19 mouse cellular contexts compared by ENCODE assay signal in genomic region chr6:53684416-53684815, GRCm38 (mm10).
DNase-seq lines count a peak whose midpoint lies in the region; ATAC-seq and TF ChIP-seq lines count a peak whose summit lies in the region.
"Had no signal": no experiment of that assay in that cellular context is flagged by ENCODE, and none has a peak within 500 bp of the region (broad histone marks: within the 10 kb centered on the region; RNA-seq: fewer than 3 reads in every experiment).

No protein-coding gene starts in this region.

- H3K27ac ChIP-seq in CH12.LX (ENCODE audit: insufficient read depth, low read depth), result no peak overlapping the region
- peak overlapping the region; percentile 15; the same call in 1 of the 2 replicates for H3K27ac ChIP-seq in limb, embryonic 13.5 days
- H3K27ac ChIP-seq: forebrain, embryonic 10.5 days; hindbrain, embryonic 15.5 days had no signal

- no peak for ATAC-seq in limb, embryonic 13.5 days (ENCODE audit: low FRiP score, low read depth)
- ATAC-seq: forebrain, embryonic 14.5 days; intestine, embryonic 16.5 days had no signal

- no peak overlapping the region for H3K9ac ChIP-seq in CH12.LX (ENCODE audit: insufficient read depth, low read depth)
- H3K9ac ChIP-seq in limb, embryonic 13.5 days, result no peak overlapping the region
- H3K9ac ChIP-seq: heart, embryonic 12.5 days; hindbrain, embryonic 15.5 days had no signal

- no peak overlapping the region for H3K4me2 ChIP-seq in CH12.LX (ENCODE audit: insufficient read depth, low read depth, poor library complexity, severe bottlenecking)
- H3K4me2 ChIP-seq in limb, embryonic 13.5 days (replicated peaks), result no peak overlapping the region
- H3K4me2 ChIP-seq: heart, embryonic 12.5 days; hindbrain, embryonic 15.5 days had no signal

- in situ Hi-C loops in CH12.LX (cut with MboI; ENCODE audit: low pct_ligation_motif_present, low pct_unique_long_range_greater_than_20kb, low sequenced_read_pairs), result no loop called here

- DNase-seq in adrenal gland, postnatal 14 days, result peak; percentile 60
- DNase-seq in adrenal gland, adult 8-10 months, result no peak
- DNase-seq in CH12.LX (ENCODE audit: extremely low read depth), result peak; percentile 45
- peak; percentile 11 for DNase-seq in fat pad, adult 2 months (ENCODE audit: extremely low read depth, low read depth, low spot score)
- DNase-seq in gastrocnemius, adult 8-10 months (ENCODE audit: low spot score in 2 of 2), result no peak
- no peak for DNase-seq in kidney, postnatal 4 days
- DNase-seq: cerebellum, adult 11-12 months; cerebellum, adult 9-10 months; cerebellum, postnatal 36 days; gastrocnemius, postnatal 10 days; heart, postnatal 36 days; kidney, adult 2 months had no signal

- H3K36me3 ChIP-seq in CH12.LX (replicated peaks in 1 of 2; ENCODE audit: control insufficient read depth in 1 of 2, insufficient read depth in 1 of 2, low read length in 1 of 2), result peaks cover 3 to 4% of the 10 kb centered on the region in 2 experiments
- peaks cover 43% of the 10 kb centered on the region for H3K36me3 ChIP-seq in limb, embryonic 13.5 days
- H3K36me3 ChIP-seq: G1E; hindbrain, embryonic 15.5 days had no signal

- no peaks in the 10 kb centered on the region for H3K79me2 ChIP-seq in CH12.LX (replicated peaks; ENCODE audit: control insufficient read depth, extremely low read depth, insufficient read depth, poor library complexity, severe bottlenecking)

- no peak overlapping the region for H3K4me3 ChIP-seq in CH12.LX (replicated peaks in 1 of 3; ENCODE audit: low read depth in 2 of 3, low read length in 2 of 3, poor library complexity in 1 of 3)
- no peak overlapping the region for H3K4me3 ChIP-seq in limb, embryonic 13.5 days
- H3K4me3 ChIP-seq: forebrain, embryonic 10.5 days; heart, embryonic 12.5 days; hindbrain, embryonic 15.5 days had no signal

- WGBS in limb, embryonic 13.5 days, result 32% methylated on average over 2 of the region's 2 CpGs

- H3K9me3 ChIP-seq in CH12.LX (replicated peaks; ENCODE audit: low read length), result no peaks in the 10 kb centered on the region
- no peaks in the 10 kb centered on the region for H3K9me3 ChIP-seq in limb, embryonic 13.5 days
- H3K9me3 ChIP-seq: forebrain, embryonic 10.5 days; heart, embryonic 12.5 days; hindbrain, embryonic 15.5 days had no signal

- dilution Hi-C loops in CH12.LX (cut with MboI; ENCODE audit: extremely low pct_ligation_motif_present, extremely low pct_unique_long_range_greater_than_20kb, low sequenced_read_pairs), result no loop called here

- no peak for TF ChIP-seq CTCF in CH12.LX (conservative IDR thresholded peaks at IDR 0.05 in 1 of 2, IDR thresholded peaks at IDR 0.05 in 1 of 2; ENCODE audit: low read depth in 2 of 2, low read length in 2 of 2)

- H3K4me1 ChIP-seq in CH12.LX (ENCODE audit: control insufficient read depth in 1 of 2, insufficient read depth in 2 of 2), result peaks cover 26 to 52% of the 10 kb centered on the region in 2 experiments
- peaks cover 63% of the 10 kb centered on the region for H3K4me1 ChIP-seq in limb, embryonic 13.5 days
- H3K4me1 ChIP-seq: heart, embryonic 12.5 days; hindbrain, embryonic 15.5 days had no signal

- no peak; the same call in 1 of the 2 replicates for TF ChIP-seq RAD21 in CH12.LX (IDR thresholded peaks at IDR 0.05; ENCODE audit: low read depth, low read length)

- no peaks in the 10 kb centered on the region for H3K27me3 ChIP-seq in CH12.LX (replicated peaks)
- H3K27me3 ChIP-seq in limb, embryonic 13.5 days, result no peaks in the 10 kb centered on the region
- H3K27me3 ChIP-seq: heart, embryonic 12.5 days; hindbrain, embryonic 15.5 days had no signal

- TF ChIP-seq EP300 in CH12.LX (IDR thresholded peaks at IDR 0.05; ENCODE audit: low read length), result no peak

- TF ChIP-seq POLR2A in CH12.LX (IDR thresholded peaks at IDR 0.05; ENCODE audit: low read depth, low read length), result peak; percentile 31; the same call in 1 of the 2 replicates

TF ChIP-seq in CH12.LX, 34 proteins besides CTCF, POLR2A, EP300 and RAD21:
- TF ChIP-seq POLR2AphosphoS2 (IDR thresholded peaks at IDR 0.05; ENCODE audit: low read depth, low read length), result no peak
- TF ChIP-seq ZKSCAN1 (IDR thresholded peaks at IDR 0.05; ENCODE audit: borderline replicate concordance, low read depth, low read length), result no peak
- no peak for TF ChIP-seq MXI1 (IDR thresholded peaks at IDR 0.05; ENCODE audit: low read depth, low read length)
- TF ChIP-seq BHLHE40 (IDR thresholded peaks at IDR 0.05; ENCODE audit: low read depth, low read length), result no peak
- no peak for TF ChIP-seq ZNF384 (IDR thresholded peaks at IDR 0.05; ENCODE audit: low read depth, low read length)
- no peak for TF ChIP-seq ZC3H11A (IDR thresholded peaks at IDR 0.05; ENCODE audit: low read depth, low read length)
- TF ChIP-seq MEF2A (IDR thresholded peaks at IDR 0.05; ENCODE audit: borderline replicate concordance, low read depth, low read length), result no peak
- no peak for TF ChIP-seq ZMIZ1 (IDR thresholded peaks at IDR 0.05; ENCODE audit: low read depth, low read length)
- TF ChIP-seq MAFK (IDR thresholded peaks at IDR 0.05; ENCODE audit: insufficient replicate concordance, low read length), result no peak
- TF ChIP-seq NRF1 (IDR thresholded peaks at IDR 0.05; ENCODE audit: low read depth, low read length), result no peak
- no peak for TF ChIP-seq HCFC1 (IDR thresholded peaks at IDR 0.05; ENCODE audit: low read depth, low read length)
- TF ChIP-seq JUN (IDR thresholded peaks at IDR 0.05; ENCODE audit: insufficient read depth, low read depth, low read length), result no peak
- no peak for TF ChIP-seq USF2 (conservative IDR thresholded peaks at IDR 0.05; ENCODE audit: low read depth, low read length)
- TF ChIP-seq USF1 (IDR thresholded peaks at IDR 0.05; ENCODE audit: low read depth, low read length), result no peak
- TF ChIP-seq KAT2A (IDR thresholded peaks at IDR 0.05; ENCODE audit: insufficient replicate concordance, low read length), result no peak
- no peak for TF ChIP-seq GABPA (IDR thresholded peaks at IDR 0.05; ENCODE audit: insufficient replicate concordance, low read depth, low read length)
- TF ChIP-seq CHD2 (IDR thresholded peaks at IDR 0.05; ENCODE audit: low read length), result no peak
- no peak for TF ChIP-seq UBTF (IDR thresholded peaks at IDR 0.05; ENCODE audit: low read depth, low read length)
- TF ChIP-seq E2F4 (IDR thresholded peaks at IDR 0.05; ENCODE audit: insufficient replicate concordance, low read depth, low read length), result no peak

Comparison
In these comparisons a context has a peak if more than half of its experiments do, and no peak if none do; other contexts are left out.
1. DNase-seq: peak in adrenal gland, postnatal 14 days (single experiment), CH12.LX (single experiment) and fat pad, adult 2 months (single experiment); none in adrenal gland, adult 8-10 months (single experiment), gastrocnemius, adult 8-10 months (0 of 2) and kidney, postnatal 4 days (0 of 2).